Mouse (Mus musculus) testis, adult 2 months (tissue): ENCODE measurements around the gene Slc2a1. TPM values are rescaled to one million over a fixed set of nuclear protein-coding genes. Genes with fewer than 3 reads are reported as not detected.

Experiments
- H3K27ac ChIP-seq: fragments of 200-500 bp; 2 replicates; pipeline ENCODE4 v1.5.1; 2012; ENCODE audit warnings: low read depth, low read length; ENCODE audit not compliant: control insufficient read depth, insufficient read depth
- H3K27me3 ChIP-seq: fragments of 200-500 bp; 2 replicates; pipeline ENCODE4 v1.6.1; 2012; ENCODE audit warnings: mild to moderate bottlenecking, low read length, moderate library complexity; ENCODE audit not compliant: control insufficient read depth, insufficient read depth
- H3K36me3 ChIP-seq: fragments of 200-500 bp; 2 replicates; pipeline ENCODE4 v1.6.1; 2012; ENCODE audit warnings: mild to moderate bottlenecking, low read length; ENCODE audit not compliant: control insufficient read depth, insufficient read depth
- H3K4me1 ChIP-seq: fragments of 200-500 bp; 2 replicates; pipeline ENCODE4 v1.6.1; 2012; ENCODE audit warnings: low read length; ENCODE audit not compliant: control insufficient read depth, insufficient read depth
- H3K4me3 ChIP-seq: fragments of 200-500 bp; 2 replicates; pipeline ENCODE4 v1.5.1; 2012; ENCODE audit warnings: low read depth, mild to moderate bottlenecking, low read length, moderate library complexity, mixed read lengths; ENCODE audit not compliant: control insufficient read depth
- CTCF ChIP-seq: fragments of 200-500 bp; IDR thresholded peaks from 2 replicates; pipeline ENCODE4 v1.5.1; 2012; ENCODE audit warnings: low read depth, mild to moderate bottlenecking, inconsistent platforms, low read length, moderate library complexity; ENCODE audit not compliant: control insufficient read depth, insufficient read depth, insufficient replicate concordance
- POLR2A ChIP-seq: fragments of 200-500 bp; IDR thresholded peaks from 2 replicates; pipeline ENCODE4 v1.6.1; 2012; ENCODE audit warnings: low read depth, mild to moderate bottlenecking, inconsistent platforms, low read length, moderate library complexity; ENCODE audit not compliant: control insufficient read depth
- polyA plus RNA-seq: library from polyadenylated mRNA; depleted of rRNA; stranded (reverse); fragments of >200 nt; gene quantifications from 2 replicates; pipeline ENCODE4 v1.2.3, GENCODE M21; 2012

Gene Slc2a1
- polyA plus RNA-seq, 1 experiment = 7.1 TPM

DNA sequence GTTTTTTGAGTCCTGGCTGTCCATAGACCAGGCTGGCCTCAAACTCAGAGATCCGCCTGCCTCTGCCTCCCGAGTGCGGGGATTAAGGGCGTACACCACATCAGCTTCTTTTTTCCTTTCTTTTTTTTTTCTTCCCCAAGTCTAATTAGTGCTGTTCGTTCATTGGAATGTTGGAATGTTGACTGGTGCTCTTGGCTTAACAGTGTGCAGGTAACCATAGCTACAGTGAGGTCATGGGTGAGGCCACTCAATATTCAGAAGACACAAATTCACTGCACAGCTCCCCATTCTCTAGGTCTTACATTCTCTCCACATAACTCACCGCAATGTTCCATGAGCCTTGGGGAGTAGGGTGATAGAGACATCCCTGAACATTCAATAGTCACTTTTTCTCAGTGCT lies 28.6 kb upstream of the Slc2a1 start:
- no peak for TF ChIP-seq POLR2A
- TF ChIP-seq CTCF = no peak
- no peak overlapping the region for H3K27ac ChIP-seq
- H3K4me3 ChIP-seq = no peak overlapping the region
- no peaks in the 10 kb centered on the region for H3K4me1 ChIP-seq
- H3K27me3 ChIP-seq = no peaks in the 10 kb centered on the region
- H3K36me3 ChIP-seq = no peaks in the 10 kb centered on the region

DNA sequence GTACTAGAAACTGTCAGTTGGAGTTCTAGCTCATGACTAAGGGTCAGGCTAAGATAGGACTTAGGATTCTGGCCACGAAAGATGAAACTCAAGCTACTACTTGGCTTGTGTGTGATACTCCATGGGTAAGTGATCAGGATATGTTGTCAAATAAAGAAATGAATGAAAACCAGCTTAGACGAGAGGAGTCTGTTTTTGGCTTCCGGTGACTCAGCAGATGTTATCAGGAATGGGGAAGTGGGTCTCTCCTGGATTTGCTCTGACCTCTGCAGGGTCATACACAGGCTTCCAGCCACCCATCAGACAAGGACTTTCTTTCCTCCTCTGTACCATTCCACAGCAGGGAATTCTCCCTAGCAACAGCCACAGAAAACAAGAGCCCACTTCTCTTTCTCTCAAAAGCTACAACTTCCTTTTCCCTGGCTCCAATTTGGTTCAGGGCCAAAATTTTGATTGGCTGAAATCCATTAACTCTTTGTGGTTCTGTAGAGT lies 25.7 kb upstream of the Slc2a1 start:
- Histone ChIP-seq H3K36me3 (no peaks in the 10 kb centered on the region), H3K27ac (no peak overlapping the region), H3K4me1 (no peaks in the 10 kb centered on the region), H3K27me3 (no peaks in the 10 kb centered on the region), H3K4me3 (no peak overlapping the region; the same call in 1 of the 2 replicates)
- TF ChIP-seq CTCF (no peak), POLR2A (no peak)

DNA sequence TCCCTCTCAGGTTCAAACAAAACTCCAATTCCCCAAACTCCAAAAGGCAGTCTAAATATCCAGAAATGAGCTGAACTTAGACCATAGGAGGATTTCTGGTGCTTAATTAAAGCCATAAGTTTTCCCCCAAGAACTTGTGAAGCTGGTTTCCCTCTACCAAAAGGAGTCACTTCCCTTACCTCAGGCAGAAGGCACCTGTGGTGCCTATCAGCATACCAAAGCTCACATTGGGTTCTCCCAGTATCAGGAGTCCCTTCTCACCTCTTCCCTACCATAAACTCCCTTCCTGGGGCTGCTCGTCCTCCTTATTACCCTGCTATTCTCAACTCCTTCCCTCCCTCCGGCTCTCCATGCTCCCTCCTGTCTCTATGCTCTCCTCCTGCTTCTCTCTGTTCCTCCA lies 20.1 kb upstream of the Slc2a1 start:
- Histone ChIP-seq H3K27ac (no peak overlapping the region), H3K36me3 (no peaks in the 10 kb centered on the region), H3K4me3 (no peak overlapping the region), H3K27me3 (no peaks in the 10 kb centered on the region), H3K4me1 (no peaks in the 10 kb centered on the region)
- TF ChIP-seq CTCF (no peak), POLR2A (no peak)

- no peak for TF ChIP-seq CTCF
- TF ChIP-seq POLR2A = no peak
- no peak overlapping the region for H3K27ac ChIP-seq
Observed at GRCm38 (mm10) chr4:119093890-119094289, 14.6 kb upstream of the Slc2a1 start.

GRCm38 (mm10) chr4:119094987-119095386 lies 13.5 kb upstream of the Slc2a1 start:
- no peak for TF ChIP-seq CTCF
- TF ChIP-seq POLR2A = no peak
- no peaks in the 10 kb centered on the region for H3K27me3 ChIP-seq
- no peak overlapping the region for H3K4me3 ChIP-seq
- H3K36me3 ChIP-seq = no peaks in the 10 kb centered on the region
- H3K4me1 ChIP-seq = no peaks in the 10 kb centered on the region
- H3K27ac ChIP-seq = no peak overlapping the region

More at GRCm38 (mm10) chr4:119093890-119094289, 14.6 kb upstream of the Slc2a1 start:
- Histone ChIP-seq H3K36me3 (no peaks in the 10 kb centered on the region), H3K27me3 (no peaks in the 10 kb centered on the region), H3K4me3 (no peak overlapping the region), H3K4me1 (no peaks in the 10 kb centered on the region)

- no peak overlapping the region for H3K4me3 ChIP-seq
- no peaks in the 10 kb centered on the region for H3K27me3 ChIP-seq
- TF ChIP-seq POLR2A (no peak), CTCF (no peak)
- H3K36me3 ChIP-seq = no peaks in the 10 kb centered on the region
- no peaks in the 10 kb centered on the region for H3K4me1 ChIP-seq
- no peak overlapping the region for H3K27ac ChIP-seq
Observed at GRCm38 (mm10) chr4:119096401-119096800, 12.1 kb upstream of the Slc2a1 start.

- Histone ChIP-seq H3K27me3 (no peaks in the 10 kb centered on the region), H3K27ac (no peak overlapping the region), H3K4me3 (no peak overlapping the region), H3K36me3 (no peaks in the 10 kb centered on the region), H3K4me1 (no peaks in the 10 kb centered on the region)
- TF ChIP-seq CTCF = no peak
- TF ChIP-seq POLR2A = no peak
Observed at GRCm38 (mm10) chr4:119097421-119097820, 11.1 kb upstream of the Slc2a1 start.
